Mouse (Mus musculus): ENCODE data around the gene Cp.

DNA sequence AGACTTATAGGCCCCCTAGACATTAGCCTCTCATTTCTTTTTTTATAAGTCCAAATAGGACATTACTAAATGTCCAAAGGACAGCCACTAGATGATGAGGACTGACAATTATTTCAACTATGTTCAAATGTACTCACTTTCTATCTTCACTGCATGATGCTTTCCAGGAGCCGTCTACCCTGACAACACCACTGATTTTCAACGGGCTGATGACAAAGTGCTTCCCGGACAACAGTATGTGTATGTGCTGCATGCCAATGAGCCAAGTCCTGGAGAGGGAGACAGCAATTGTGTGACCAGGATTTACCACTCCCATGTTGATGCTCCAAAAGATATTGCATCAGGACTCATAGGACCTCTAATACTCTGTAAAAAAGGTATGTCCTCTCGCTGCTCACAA, 9.2 kb downstream of the Cp start:
- TF ChIP-seq CTCF (IDR thresholded peaks at IDR 0.05; ENCODE audit: borderline replicate concordance, insufficient read depth, low read depth, low read length) (no peak), POLR2A (IDR thresholded peaks at IDR 0.05; ENCODE audit: borderline replicate concordance, insufficient read depth, low read length) (no peak)

Measured in cerebellum, adult 2 months (tissue).